Mouse (Mus musculus) ES-Bruce4 (cell line): ENCODE measurements at regions not wholly inside any gene's neighbourhood (a gene's known extent, or its start where the extent isn't known, plus 50 kb on each side); places are given as distances from the start of the nearest gene placed in this dataset.

Experiments
- H3K27ac ChIP-seq: 2 replicates; pipeline ENCODE4 v1.5.1; 2012; ENCODE audit warnings: low read length, inconsistent platforms; ENCODE audit not compliant: insufficient read depth
- H3K27me3 ChIP-seq: 2 replicates; pipeline ENCODE4 v1.6.1; 2012; ENCODE audit warnings: mild to moderate bottlenecking, low read length, inconsistent platforms; ENCODE audit not compliant: control insufficient read depth, poor library complexity, insufficient read depth, severe bottlenecking
- H3K36me3 ChIP-seq: 2 replicates; pipeline ENCODE4 v1.6.1; 2012; ENCODE audit warnings: inconsistent platforms, mild to moderate bottlenecking, low read length, moderate library complexity; ENCODE audit not compliant: control insufficient read depth, poor library complexity, insufficient read depth, severe bottlenecking
- H3K4me1 ChIP-seq: one replicate; pipeline ENCODE4 v1.8.1; 2011; ENCODE audit warnings: low read length; ENCODE audit not compliant: control insufficient read depth, insufficient read depth
- H3K4me3 ChIP-seq: 2 replicates; pipeline ENCODE4 v1.5.1; 2011; ENCODE audit warnings: low read depth, mild to moderate bottlenecking, low read length
- H3K9ac ChIP-seq: 2 replicates; pipeline ENCODE4 v1.6.1; 2012; ENCODE audit warnings: low read depth, mild to moderate bottlenecking, inconsistent platforms; ENCODE audit not compliant: poor library complexity, severe bottlenecking
- H3K9me3 ChIP-seq: replicated peaks from 2 replicates; pipeline ENCODE4 v1.6.1; 2012; ENCODE audit warnings: mild to moderate bottlenecking, low read length, inconsistent platforms; ENCODE audit not compliant: control insufficient read depth, poor library complexity, insufficient read depth, severe bottlenecking
- CTCF ChIP-seq: IDR thresholded peaks from one replicate; pipeline ENCODE4 v1.8.1; 2011; ENCODE audit warnings: low read depth, low read length
- EP300 ChIP-seq: IDR thresholded peaks from 2 replicates; pipeline ENCODE4 v1.6.1; 2011; ENCODE audit warnings: low read depth, low read length; ENCODE audit not compliant: insufficient read depth
- POLR2A ChIP-seq: IDR thresholded peaks from one replicate; pipeline ENCODE4 v1.8.1; 2011; ENCODE audit warnings: low read length; ENCODE audit not compliant: insufficient read depth

DNA sequence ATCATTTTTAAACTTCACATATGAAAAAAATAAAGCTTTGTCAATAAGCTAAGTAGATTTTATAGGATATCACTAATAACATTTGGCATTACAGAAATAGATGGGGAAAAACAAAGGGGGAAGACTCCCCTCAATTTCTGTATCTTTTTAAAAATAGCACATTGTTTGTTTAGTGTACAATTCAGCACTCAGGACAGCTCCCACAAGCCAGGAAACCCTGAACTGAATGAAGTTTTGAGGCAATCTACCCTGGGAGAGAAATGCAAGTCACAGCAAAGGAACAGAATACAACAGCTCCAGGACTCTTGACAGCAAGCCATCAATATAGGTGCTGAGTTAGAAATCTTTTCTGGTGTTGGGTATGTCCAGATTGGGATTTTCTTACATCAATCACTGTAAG is 556.5 kb upstream of the Sel1l start:
- no peak overlapping the region for H3K9ac ChIP-seq
- no peak for TF ChIP-seq EP300
- no peak for TF ChIP-seq CTCF
- TF ChIP-seq POLR2A: no peak
- H3K27ac ChIP-seq: no peak overlapping the region
- no peaks in the 10 kb centered on the region for H3K9me3 ChIP-seq
- no peaks in the 10 kb centered on the region for H3K36me3 ChIP-seq
- H3K27me3 ChIP-seq: no peaks in the 10 kb centered on the region
- no peak overlapping the region for H3K4me3 ChIP-seq
- no peaks in the 10 kb centered on the region for H3K4me1 ChIP-seq

DNA sequence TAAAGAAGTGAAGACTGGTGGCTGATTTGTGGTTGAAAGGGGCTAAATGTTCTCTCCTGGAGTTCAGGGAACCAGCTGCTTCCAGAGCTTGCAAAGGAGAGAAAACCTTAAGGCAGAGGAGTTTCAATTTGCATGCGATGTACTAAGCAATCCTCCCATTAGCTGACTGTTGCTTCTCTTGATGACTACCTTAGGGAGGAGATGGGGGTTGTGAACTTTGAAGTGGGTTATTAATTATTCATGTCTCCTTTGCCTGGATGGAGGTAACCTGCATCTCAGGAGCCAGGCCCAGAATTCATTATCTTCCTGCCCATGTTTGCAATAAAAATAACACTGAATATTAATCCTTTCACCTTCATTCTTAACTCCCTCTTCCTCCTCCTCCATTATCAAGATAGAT is 552.0 kb upstream of the Sel1l start:
- H3K4me3 ChIP-seq: no peak overlapping the region
- no peak overlapping the region for H3K27ac ChIP-seq
- no peaks in the 10 kb centered on the region for H3K27me3 ChIP-seq
- no peaks in the 10 kb centered on the region for H3K9me3 ChIP-seq
- H3K36me3 ChIP-seq: no peaks in the 10 kb centered on the region
- no peaks in the 10 kb centered on the region for H3K4me1 ChIP-seq
- no peak overlapping the region for H3K9ac ChIP-seq
- TF ChIP-seq CTCF (no peak), POLR2A (no peak), EP300 (no peak)

DNA sequence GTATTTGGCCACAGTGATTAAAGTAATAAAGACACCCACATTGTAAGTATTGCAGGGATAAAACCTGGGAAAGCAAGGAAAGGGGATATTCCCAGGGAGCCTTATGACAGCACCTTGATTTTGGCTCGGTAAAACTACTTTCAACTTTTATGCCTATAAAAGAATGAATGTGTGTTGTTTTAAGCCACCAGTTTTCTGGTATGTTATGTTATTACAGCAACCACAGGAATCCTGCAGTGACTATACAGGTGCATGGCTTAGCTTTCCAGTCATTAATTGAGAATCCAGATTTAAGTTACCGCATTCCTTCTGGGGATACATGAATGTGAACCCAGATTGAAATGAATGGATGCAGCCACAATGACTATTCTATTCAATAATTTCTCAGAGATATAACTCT is 537.2 kb upstream of the Sel1l start:
- H3K9ac ChIP-seq: no peak overlapping the region
- H3K9me3 ChIP-seq: no peaks in the 10 kb centered on the region
- H3K36me3 ChIP-seq: no peaks in the 10 kb centered on the region
- H3K4me1 ChIP-seq: no peaks in the 10 kb centered on the region
- no peaks in the 10 kb centered on the region for H3K27me3 ChIP-seq
- TF ChIP-seq CTCF (no peak), EP300 (no peak), POLR2A (no peak)
- H3K4me3 ChIP-seq: no peak overlapping the region
- no peak overlapping the region for H3K27ac ChIP-seq

DNA sequence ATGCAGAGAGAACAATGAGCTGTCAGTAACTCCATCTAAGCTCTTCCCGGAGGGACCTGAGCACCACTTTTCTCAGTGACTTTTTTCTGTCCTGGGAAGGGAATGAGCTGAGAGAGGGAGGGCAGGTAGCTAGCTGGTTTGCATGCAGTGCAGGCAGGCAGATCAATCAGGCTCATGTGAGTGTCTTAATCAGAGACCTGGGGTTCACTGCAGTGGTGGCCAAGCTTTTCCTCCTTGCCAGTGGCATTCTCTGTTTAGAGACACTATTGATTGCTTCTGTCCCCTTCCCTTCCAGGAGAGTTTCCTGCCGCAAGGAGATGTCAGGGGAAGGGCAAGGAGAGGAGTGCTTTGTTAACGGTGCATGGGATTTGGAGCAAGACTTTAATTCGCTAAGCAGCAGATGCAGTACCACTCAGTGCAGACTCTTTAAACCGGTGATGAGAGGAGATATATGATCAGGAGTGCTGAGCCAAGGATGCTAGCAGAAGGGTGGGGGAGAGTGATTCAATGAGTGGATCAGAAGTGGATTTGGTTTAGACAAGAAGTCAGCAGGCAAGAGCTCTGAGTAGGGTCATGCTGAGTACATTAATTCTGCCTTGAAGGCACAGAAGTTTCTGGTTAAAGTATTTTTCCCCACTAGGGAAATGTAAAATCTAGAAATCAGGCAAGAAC is 535.4 kb upstream of the Sel1l start:
- H3K27ac ChIP-seq: no peak overlapping the region
- H3K27me3 ChIP-seq: no peaks in the 10 kb centered on the region
- no peaks in the 10 kb centered on the region for H3K36me3 ChIP-seq
- H3K9me3 ChIP-seq: no peaks in the 10 kb centered on the region
- TF ChIP-seq EP300 (no peak), CTCF (no peak), POLR2A (no peak)
- H3K4me3 ChIP-seq: no peak overlapping the region
- H3K4me1 ChIP-seq: no peaks in the 10 kb centered on the region
- no peak overlapping the region for H3K9ac ChIP-seq

DNA sequence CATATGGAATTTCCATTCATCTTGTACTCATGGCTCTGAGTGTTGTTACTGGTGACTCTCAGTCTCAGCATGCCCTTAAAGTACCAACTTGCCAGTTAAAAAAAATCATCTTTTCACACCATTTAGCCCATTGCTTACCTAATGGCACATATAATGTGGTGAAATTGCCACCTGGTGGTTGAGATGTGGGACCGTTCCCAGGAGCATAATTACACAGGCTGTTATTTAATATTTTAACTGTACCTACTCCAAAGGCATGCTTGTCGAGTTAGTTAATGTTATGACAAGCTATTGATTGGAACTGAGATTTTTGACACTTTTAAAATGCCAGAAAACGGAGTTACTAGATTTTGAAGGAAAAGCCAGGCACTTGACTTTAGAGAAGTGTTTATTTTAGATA is 530.2 kb upstream of the Sel1l start:
- Histone ChIP-seq H3K9ac (no peak overlapping the region), H3K27me3 (no peaks in the 10 kb centered on the region), H3K9me3 (no peaks in the 10 kb centered on the region), H3K27ac (no peak overlapping the region), H3K4me3 (no peak overlapping the region), H3K4me1 (no peaks in the 10 kb centered on the region), H3K36me3 (no peaks in the 10 kb centered on the region)
- TF ChIP-seq CTCF (no peak), EP300 (no peak), POLR2A (no peak)

DNA sequence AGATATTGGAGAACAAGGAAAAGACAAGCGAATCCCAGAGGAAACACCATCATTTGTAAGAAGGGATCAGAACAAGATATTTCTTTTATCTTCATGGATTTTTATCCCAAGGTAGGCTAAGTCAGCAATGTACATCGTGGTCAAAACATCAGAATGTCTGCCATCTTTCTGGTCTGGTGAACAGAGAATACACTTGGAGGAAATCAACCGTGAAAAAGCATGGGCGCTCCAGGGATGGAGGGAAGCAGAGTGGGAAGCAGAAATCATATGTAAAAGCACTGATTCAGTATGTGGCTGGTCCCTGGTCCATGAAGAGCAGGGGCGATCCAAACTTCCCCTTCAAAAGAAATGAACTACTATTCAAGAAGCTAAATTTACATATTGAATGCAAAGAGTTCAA is 517.0 kb upstream of the Sel1l start:
- Histone ChIP-seq H3K27ac (no peak overlapping the region), H3K9me3 (no peaks in the 10 kb centered on the region), H3K4me1 (no peaks in the 10 kb centered on the region), H3K9ac (no peak overlapping the region), H3K36me3 (no peaks in the 10 kb centered on the region), H3K27me3 (no peaks in the 10 kb centered on the region), H3K4me3 (no peak overlapping the region)
- TF ChIP-seq POLR2A (no peak), CTCF (no peak), EP300 (no peak)
